Mouse (Mus musculus) thymus, adult 2 months (tissue): ENCODE measurements at regions not wholly inside any gene's neighbourhood (a gene's known extent, or its start where the extent isn't known, plus 50 kb on each side); places are given as distances from the start of the nearest gene placed in this dataset.

Experiments used
- CTCF ChIP-seq: fragments of 200-500 bp; IDR thresholded peaks from 2 replicates; pipeline ENCODE4 v1.5.1; 2012; ENCODE audit warnings: mild to moderate bottlenecking, control low read depth, low read length, moderate library complexity, borderline replicate concordance; ENCODE audit not compliant: control insufficient read depth, poor library complexity, insufficient read depth; ENCODE audit errors: extremely low read depth
- POLR2A ChIP-seq: fragments of 200-500 bp; IDR thresholded peaks from 2 replicates; pipeline ENCODE4 v1.6.1; 2012; ENCODE audit warnings: mild to moderate bottlenecking, low read length, control low read depth, moderate library complexity; ENCODE audit not compliant: control insufficient read depth, poor library complexity, insufficient read depth; ENCODE audit errors: extremely low read depth

DNA sequence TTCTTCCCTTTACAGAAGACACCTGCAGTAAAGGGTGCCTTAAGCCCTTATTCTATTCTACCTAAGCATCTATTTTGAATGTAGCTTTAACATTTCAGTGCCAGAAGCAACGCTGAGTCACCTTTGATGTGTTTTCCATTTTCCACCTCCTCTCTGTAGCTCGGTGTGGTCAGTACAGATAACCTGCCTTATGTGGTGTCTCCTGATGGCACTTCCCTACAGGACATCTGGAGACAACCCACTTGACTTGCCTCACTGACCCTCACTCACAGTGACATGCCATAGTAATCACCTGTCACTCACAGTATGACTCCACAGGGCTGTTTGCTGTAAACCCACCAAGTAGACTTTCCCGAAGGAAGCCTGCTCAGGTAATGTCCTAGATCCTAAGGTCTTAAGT is 510.9 kb upstream of the Smim15 start:
- TF ChIP-seq CTCF (no peak), POLR2A (no peak)
